Mouse (Mus musculus) megakaryocyte, embryonic 14.5 days (primary cell): Measurements from ENCODE around the gene Emc6. TPM values are rescaled to one million over a fixed set of nuclear protein-coding genes. Genes with fewer than 3 reads are reported as not detected.

Source experiments
- H3K27me3 ChIP-seq: replicated peaks from 2 replicates; pipeline ENCODE3; 2012; ENCODE audit warnings: inconsistent platforms
- H3K36me3 ChIP-seq: replicated peaks from 2 replicates; pipeline ENCODE3; 2012; ENCODE audit warnings: low read length, inconsistent platforms, mixed read lengths
- H3K4me1 ChIP-seq: 2 replicates; pipeline ENCODE4 v1.6.1; 2012; ENCODE audit warnings: inconsistent platforms
- H3K4me3 ChIP-seq: replicated peaks from 2 replicates; pipeline ENCODE3; 2012; ENCODE audit warnings: moderate library complexity, mild to moderate bottlenecking, inconsistent platforms
- H3K9me3 ChIP-seq: 2 replicates; pipeline ENCODE4 v1.6.1; 2012; ENCODE audit warnings: inconsistent platforms
- FLI1 ChIP-seq: IDR thresholded peaks from 2 replicates; pipeline ENCODE4 v1.6.1; 2012; ENCODE audit warnings: low read length, inconsistent platforms, mixed read lengths
- GATA1 ChIP-seq: IDR thresholded peaks from 3 replicates; pipeline ENCODE4 v1.6.1; 2012; ENCODE audit warnings: mixed read lengths, low read length, inconsistent platforms, borderline replicate concordance
- polyA plus RNA-seq: library from polyadenylated mRNA; stranded (reverse); fragments of >175 nt; gene quantifications from 2 replicates; pipeline ENCODE4 v1.2.3, GENCODE M21; 2012; ENCODE audit warnings: low replicate concordance; ENCODE audit not compliant: insufficient read depth

Emc6 gene
- polyA plus RNA-seq, 1 experiment, result 170 TPM

DNA sequence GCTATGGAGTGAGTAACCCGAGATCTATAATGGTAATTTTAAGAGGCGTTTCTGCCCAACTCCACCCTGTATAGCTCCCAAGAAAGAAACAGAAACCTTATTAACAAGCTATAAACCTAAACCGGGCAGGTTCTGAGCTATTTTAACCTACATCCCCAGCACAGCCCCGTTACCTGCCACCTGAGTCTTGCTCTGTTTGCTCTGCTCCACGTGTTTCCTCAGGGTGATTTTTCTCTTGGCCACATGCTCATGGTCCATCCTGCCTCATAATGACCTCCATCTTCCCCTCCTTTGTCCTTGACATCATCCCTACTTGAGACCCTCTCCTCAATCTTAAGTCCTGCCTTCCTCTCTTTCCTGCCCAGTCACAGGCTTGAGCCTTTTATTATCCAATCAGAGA is 42.6 kb downstream of the Emc6 start:
- TF ChIP-seq GATA1 (no peak), FLI1 (no peak)
- Histone ChIP-seq H3K27me3 (no peaks in the 10 kb centered on the region), H3K4me3 (peak overlapping the region; percentile 53), H3K36me3 (peaks cover 31% of the 10 kb centered on the region), H3K4me1 (peaks cover 85% of the 10 kb centered on the region), H3K9me3 (no peaks in the 10 kb centered on the region)

DNA sequence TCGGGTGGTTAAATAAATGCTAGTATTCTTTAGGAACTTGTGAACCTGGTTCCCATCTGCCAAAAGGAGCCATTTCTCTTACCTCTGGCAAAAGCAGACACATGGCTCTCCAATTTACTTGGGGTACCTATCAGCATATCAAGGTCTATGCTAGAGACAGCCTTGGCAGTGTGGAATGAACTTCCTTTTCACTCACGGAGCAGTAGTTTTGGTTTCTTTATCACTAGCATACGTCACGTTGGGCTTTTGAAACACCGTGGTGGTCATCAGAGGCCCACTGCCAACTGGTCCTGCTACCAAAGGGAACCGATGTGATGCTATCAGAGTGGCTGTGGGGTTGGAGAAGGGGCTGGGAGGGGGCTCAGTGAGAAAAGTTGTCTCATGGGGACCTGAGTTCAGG is 43.8 kb downstream of the Emc6 start:
- Histone ChIP-seq H3K36me3 (peaks cover 39% of the 10 kb centered on the region), H3K4me3 (peak overlapping the region; percentile 31), H3K27me3 (no peaks in the 10 kb centered on the region), H3K9me3 (no peaks in the 10 kb centered on the region), H3K4me1 (peaks cover 86% of the 10 kb centered on the region)
- TF ChIP-seq GATA1 (no peak), FLI1 (no peak)

DNA sequence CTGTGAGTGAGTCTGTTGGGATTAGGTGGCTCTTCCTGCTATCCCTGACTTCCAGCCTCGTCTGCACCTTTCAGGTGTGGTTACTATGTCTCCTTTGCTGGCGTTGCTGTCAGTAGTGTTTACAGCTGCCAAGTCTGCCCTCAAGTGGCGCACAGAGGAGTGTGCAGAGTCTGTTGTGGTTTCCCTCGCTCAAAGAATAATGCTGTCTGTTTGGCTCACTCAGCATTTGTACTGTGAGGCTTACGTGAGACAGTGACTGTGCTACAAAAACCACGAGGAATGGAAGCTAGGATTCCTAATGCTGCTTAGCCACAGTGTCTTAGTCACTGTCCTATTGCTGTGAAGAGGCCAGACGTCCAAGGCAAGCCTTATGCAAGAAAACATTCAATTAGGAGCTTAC is 45.8 kb downstream of the Emc6 start:
- H3K36me3 ChIP-seq, result peaks cover 57% of the 10 kb centered on the region
- no peaks in the 10 kb centered on the region for H3K27me3 ChIP-seq
- H3K4me3 ChIP-seq, result peak overlapping the region; percentile 72
- H3K9me3 ChIP-seq, result no peaks in the 10 kb centered on the region
- H3K4me1 ChIP-seq, result peaks cover 70% of the 10 kb centered on the region
- no peak for TF ChIP-seq GATA1
- no peak for TF ChIP-seq FLI1

DNA sequence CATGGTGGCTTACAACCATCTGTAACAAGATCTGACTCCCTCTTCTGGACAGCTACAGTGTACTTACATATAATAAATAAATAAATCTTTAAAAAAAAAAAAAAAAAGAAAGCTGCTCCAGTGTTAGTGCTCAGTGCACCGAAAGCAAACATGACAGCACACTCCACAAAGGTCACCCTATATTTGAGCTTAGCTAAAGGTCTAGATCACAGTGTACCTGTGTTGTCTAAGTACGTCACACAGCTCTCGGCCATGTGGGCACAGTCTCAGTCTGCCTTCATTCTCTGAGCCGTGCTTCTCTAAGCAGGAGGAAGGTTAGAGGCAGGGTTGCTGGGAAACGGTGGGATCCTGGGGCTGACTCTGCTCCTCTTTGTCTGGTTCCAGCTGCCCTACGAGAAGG is 50.3 kb downstream of the Emc6 start:
- H3K4me3 ChIP-seq, result no peak overlapping the region
- H3K27me3 ChIP-seq, result no peaks in the 10 kb centered on the region
- peaks cover 62% of the 10 kb centered on the region for H3K36me3 ChIP-seq
- peaks cover 35% of the 10 kb centered on the region for H3K4me1 ChIP-seq
- no peak for TF ChIP-seq GATA1
- no peaks in the 10 kb centered on the region for H3K9me3 ChIP-seq

Other genes starting within 250 kb of the Emc6 start
- 354 and 444 TPM in 2 replicates for gene Atp2a3, start 215.9 kb downstream of the Emc6 start, polyA plus RNA-seq
- 400 TPM in 2 replicates for gene P2rx1, start 177.9 kb downstream of the Emc6 start, polyA plus RNA-seq
- gene Camkk1, start 158.0 kb downstream of the Emc6 start, polyA plus RNA-seq, result 6.5 and 19.1 TPM in 2 replicates
- 1.7 TPM in 1 of 2 replicates, not detected in the other for gene Ncbp3, start 129.3 kb downstream of the Emc6 start, polyA plus RNA-seq
- 0.31 TPM in 1 of 2 replicates, not detected in the other for gene Itgae, start 86.5 kb downstream of the Emc6 start, polyA plus RNA-seq
- 4.4 and 12.6 TPM in 2 replicates for gene Haspin, start 38.7 kb downstream of the Emc6 start, polyA plus RNA-seq
- 0.55 TPM in 1 of 2 replicates, not detected in the other for gene P2rx5, start 16.6 kb downstream of the Emc6 start, polyA plus RNA-seq
- gene Tax1bp3, start within 50 bp of the Emc6 start, polyA plus RNA-seq, result 19.3 and 28.8 TPM in 2 replicates
- 1.3 and 4.1 TPM in 2 replicates for gene Ctns, start 22.0 kb upstream of the Emc6 start, polyA plus RNA-seq
- 0.53 and 1.2 TPM in 2 replicates for gene Shpk, start 22.4 kb upstream of the Emc6 start, polyA plus RNA-seq
- not detected in 2 replicates for gene Trpv1, start 57.3 kb upstream of the Emc6 start, polyA plus RNA-seq
- 0.02 TPM in 1 of 2 replicates, not detected in the other for gene Trpv3, start 90.4 kb upstream of the Emc6 start, polyA plus RNA-seq
- gene Aspa, start 152.6 kb upstream of the Emc6 start, polyA plus RNA-seq, result 0.97 TPM in 1 of 2 replicates, not detected in the other
- not detected in 2 replicates for gene Gm49340, start 152.7 kb upstream of the Emc6 start, polyA plus RNA-seq
- not detected in 2 replicates for gene Spata22, start 152.7 kb upstream of the Emc6 start, polyA plus RNA-seq
- gene Olfr20, start 173.7 kb upstream of the Emc6 start, polyA plus RNA-seq, result not detected in 2 replicates
- not detected in 2 replicates for gene Olfr376, start 194.2 kb upstream of the Emc6 start, polyA plus RNA-seq
- gene Olfr1, start 222.6 kb upstream of the Emc6 start, polyA plus RNA-seq, result not detected in 2 replicates